Mouse (Mus musculus): ENCODE results near the gene AA467197. TPM values are rescaled to one million over a fixed set of nuclear protein-coding genes. Genes with fewer than 3 reads are reported as not detected.

AA467197 gene
- polyA plus RNA-seq (2012; rRNA removed) (0.30 and 0.55 TPM in 2 replicates), polyA plus RNA-seq (2014; fragmentation: Nextera tagmentation; extraction: Ambion mirVana) (0.26 TPM in 1 of 2 replicates, not detected in the other)

DNA sequence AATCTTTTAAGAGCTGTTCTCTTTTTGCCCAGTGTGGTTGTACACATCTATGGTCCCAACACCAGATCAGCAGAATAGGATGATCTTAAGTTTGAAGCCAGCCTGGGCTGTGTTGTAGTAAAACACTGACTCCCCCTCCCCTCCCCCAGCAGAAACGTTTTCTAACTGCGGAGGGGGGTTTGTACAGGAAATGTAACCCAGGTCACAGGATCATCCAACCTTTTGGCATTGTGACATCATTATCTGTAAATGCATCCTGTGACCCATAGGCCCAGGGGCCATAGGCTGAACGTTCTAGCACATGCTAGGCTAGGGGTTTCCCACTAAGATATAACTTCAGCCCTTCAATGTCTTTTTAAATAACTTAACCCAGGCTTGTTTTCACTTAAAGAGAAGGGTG is at the start of gene AA467197:
Gene AA467197, plus strand, starts transcription at position 301 of the 400 bp plus-strand sequence.
- ATAC-seq (ENCODE audit: low FRiP score, low read depth): no peak

DNA sequence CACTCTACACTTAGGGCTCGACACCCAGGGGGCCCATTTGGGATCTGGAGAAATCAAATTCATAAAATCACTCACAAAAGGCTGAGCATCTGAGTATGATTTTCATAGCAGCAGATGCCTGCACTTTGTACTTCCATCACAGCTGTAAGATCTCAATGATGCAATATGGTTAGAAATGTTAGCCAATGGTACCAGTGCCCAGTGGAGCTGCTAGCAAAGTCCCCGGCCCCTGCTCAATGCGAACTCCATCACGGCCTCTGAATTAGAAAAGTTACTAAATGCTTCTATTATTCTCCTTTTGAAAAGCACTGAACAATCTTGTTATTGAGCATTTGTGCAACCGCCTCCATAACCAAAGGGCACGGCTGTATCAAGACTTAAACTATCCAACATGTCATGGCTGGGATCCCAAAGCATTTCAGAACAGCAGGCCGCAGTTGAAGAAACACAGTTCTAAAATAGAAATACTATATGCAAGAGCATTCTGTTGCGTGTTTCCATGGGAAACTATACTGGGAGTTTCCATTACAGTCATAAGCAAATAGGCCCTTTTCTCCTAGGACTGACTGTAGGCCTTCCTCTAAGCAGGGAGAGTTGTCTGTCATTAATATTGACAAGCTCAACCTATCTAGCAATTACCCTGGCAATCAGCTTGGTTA is 48.8 kb upstream of the AA467197 start:
- DNase-seq (ENCODE audit: low spot score): no peak
- H3K4me1 ChIP-seq (ENCODE audit: control insufficient read depth, insufficient read depth, low read length): no peaks in the 10 kb centered on the region

More for the DNA sequence above, at the start of gene AA467197:
- no peak within 1 kb of the TSS for H3K9ac ChIP-seq (ENCODE audit: low read depth, low read length, severe bottlenecking)
- H3K4me2 ChIP-seq (replicated peaks; ENCODE audit: low read depth, low read length, severe bottlenecking): peak within 1 kb of the TSS; percentile 65
- WGBS: 49% methylated on average over 3 of the region's 3 CpGs
- no peak for TF ChIP-seq POLR2A (IDR thresholded peaks at IDR 0.05; ENCODE audit: borderline replicate concordance, extremely low read depth, insufficient read depth, insufficient read length)
- peaks cover 18% of the 10 kb centered on the region; the same call in 1 of the 2 replicates for H3K27me3 ChIP-seq (ENCODE audit: control insufficient read depth, insufficient read depth, low read length)
- peaks cover 17% of the 10 kb centered on the region for H3K36me3 ChIP-seq (ENCODE audit: control insufficient read depth, insufficient read depth, low read length)
- H3K27ac ChIP-seq (replicated peaks; ENCODE audit: low read depth, low read length): no peak within 1 kb of the TSS
- H3K4me3 ChIP-seq (replicated peaks; ENCODE audit: low read length): peak within 1 kb of the TSS; percentile 37
- peaks cover 9% of the 10 kb centered on the region for H3K4me1 ChIP-seq (ENCODE audit: control insufficient read depth, insufficient read depth, low read length)
- H3K9me3 ChIP-seq (ENCODE audit: control insufficient read depth, low read length): no peaks in the 10 kb centered on the region
- DNase-seq (ENCODE audit: low spot score): no peak

DNA sequence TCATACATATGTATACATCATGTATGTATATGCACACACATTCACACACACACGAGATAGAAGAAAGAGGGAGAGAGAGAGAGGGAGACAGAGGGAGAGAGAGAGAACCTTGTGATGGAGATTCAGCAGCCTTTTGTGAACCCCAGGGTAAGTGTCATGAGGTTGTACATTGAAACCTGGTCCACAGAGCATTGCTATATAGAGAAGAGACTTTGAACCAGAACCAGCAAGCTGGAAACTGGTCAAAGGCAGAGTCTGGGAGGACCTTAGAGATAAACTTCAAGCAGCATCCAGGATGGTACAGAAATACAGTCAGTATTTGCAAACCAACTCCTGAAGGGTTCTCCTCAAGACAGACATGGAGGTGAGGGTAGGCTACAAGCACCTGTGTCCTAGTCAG is 46.4 kb upstream of the AA467197 start:
- 66% methylated on average over 1 of the region's 1 CpGs for WGBS
- DNase-seq (ENCODE audit: low spot score): no peak
- no peaks in the 10 kb centered on the region for H3K27me3 ChIP-seq (ENCODE audit: control insufficient read depth, insufficient read depth, low read length)

More for the DNA sequence above, 48.8 kb upstream of the AA467197 start:
- Histone ChIP-seq H3K27me3 (ENCODE audit: control insufficient read depth, insufficient read depth, low read length) (no peaks in the 10 kb centered on the region), H3K4me2 (replicated peaks; ENCODE audit: low read depth, low read length, severe bottlenecking) (no peak overlapping the region), H3K9ac (ENCODE audit: low read depth, low read length, severe bottlenecking) (no peak overlapping the region), H3K9me3 (ENCODE audit: control insufficient read depth, low read length) (no peaks in the 10 kb centered on the region), H3K27ac (replicated peaks; ENCODE audit: low read depth, low read length) (no peak overlapping the region), H3K4me3 (replicated peaks; ENCODE audit: low read length) (no peak overlapping the region), H3K36me3 (ENCODE audit: control insufficient read depth, insufficient read depth, low read length) (no peaks in the 10 kb centered on the region)
- 78% methylated on average over 8 of the region's 8 CpGs for WGBS
- no peak for TF ChIP-seq POLR2A (IDR thresholded peaks at IDR 0.05; ENCODE audit: borderline replicate concordance, extremely low read depth, insufficient read depth, insufficient read length)
- no peak for ATAC-seq (ENCODE audit: low FRiP score, low read depth)

DNA sequence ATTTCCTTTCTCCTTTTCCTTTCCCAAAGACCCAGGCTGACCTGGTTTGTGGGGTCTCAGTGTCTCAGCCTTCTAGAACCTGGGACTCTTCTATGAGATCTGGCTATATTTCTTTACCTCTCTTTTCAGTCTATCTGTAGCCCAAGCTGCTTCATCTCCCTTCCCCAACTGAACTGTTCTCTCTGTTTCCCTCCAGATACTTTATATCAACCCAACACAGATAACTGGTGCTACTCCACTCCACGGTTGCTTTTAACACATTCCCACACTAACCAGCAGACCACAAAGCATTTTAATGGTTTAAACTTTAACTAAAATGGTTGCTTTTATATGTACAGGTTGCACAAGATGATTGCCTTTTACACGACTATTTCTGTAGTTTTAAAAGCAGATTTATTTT is 45.6 kb upstream of the AA467197 start:
- Histone ChIP-seq H3K4me3 (replicated peaks; ENCODE audit: low read length) (no peak overlapping the region), H3K4me2 (replicated peaks; ENCODE audit: low read depth, low read length, severe bottlenecking) (no peak overlapping the region), H3K9ac (ENCODE audit: low read depth, low read length, severe bottlenecking) (no peak overlapping the region), H3K27me3 (ENCODE audit: control insufficient read depth, insufficient read depth, low read length) (no peaks in the 10 kb centered on the region), H3K36me3 (ENCODE audit: control insufficient read depth, insufficient read depth, low read length) (no peaks in the 10 kb centered on the region), H3K27ac (replicated peaks; ENCODE audit: low read depth, low read length) (no peak overlapping the region), H3K9me3 (ENCODE audit: control insufficient read depth, low read length) (no peaks in the 10 kb centered on the region), H3K4me1 (ENCODE audit: control insufficient read depth, insufficient read depth, low read length) (no peaks in the 10 kb centered on the region)
- 45% methylated on average over 2 of the region's 2 CpGs for whole genome bisulfite sequencing
- DNase-seq (ENCODE audit: low spot score): no peak
- no peak for ATAC-seq (ENCODE audit: low FRiP score, low read depth)
- TF ChIP-seq POLR2A (IDR thresholded peaks at IDR 0.05; ENCODE audit: borderline replicate concordance, extremely low read depth, insufficient read depth, insufficient read length): no peak

More for the DNA sequence above, 46.4 kb upstream of the AA467197 start:
- Histone ChIP-seq H3K4me3 (replicated peaks; ENCODE audit: low read length) (no peak overlapping the region), H3K27ac (replicated peaks; ENCODE audit: low read depth, low read length) (no peak overlapping the region), H3K9me3 (ENCODE audit: control insufficient read depth, low read length) (no peaks in the 10 kb centered on the region), H3K4me2 (replicated peaks; ENCODE audit: low read depth, low read length, severe bottlenecking) (no peak overlapping the region), H3K4me1 (ENCODE audit: control insufficient read depth, insufficient read depth, low read length) (no peaks in the 10 kb centered on the region), H3K9ac (ENCODE audit: low read depth, low read length, severe bottlenecking) (no peak overlapping the region), H3K36me3 (ENCODE audit: control insufficient read depth, insufficient read depth, low read length) (no peaks in the 10 kb centered on the region)
- no peak for TF ChIP-seq POLR2A (IDR thresholded peaks at IDR 0.05; ENCODE audit: borderline replicate concordance, extremely low read depth, insufficient read depth, insufficient read length)
- ATAC-seq (ENCODE audit: low FRiP score, low read depth): no peak

DNA sequence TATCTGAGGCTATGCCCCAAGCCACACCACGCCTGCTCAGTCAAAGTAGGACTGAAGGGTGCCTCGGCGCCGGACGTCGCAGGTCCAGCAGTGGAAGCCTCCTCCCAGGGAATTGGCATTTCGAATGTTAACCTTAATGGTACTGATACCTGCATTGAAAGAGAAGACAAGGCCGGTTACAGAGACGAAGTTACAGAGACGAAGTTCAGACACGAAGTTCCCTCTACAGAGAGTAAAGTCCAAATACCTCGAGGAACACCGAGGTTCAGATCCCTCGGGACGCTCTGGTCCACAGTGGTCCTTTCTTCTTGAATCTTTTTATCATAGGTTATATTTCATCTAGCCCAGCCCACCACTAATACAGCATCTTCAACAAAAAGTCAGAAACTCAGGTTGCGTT is 41.3 kb upstream of the AA467197 start:
- no peak for ATAC-seq (ENCODE audit: low FRiP score, low read depth)
- H3K9me3 ChIP-seq (ENCODE audit: control insufficient read depth, low read length): no peaks in the 10 kb centered on the region
- H3K36me3 ChIP-seq (ENCODE audit: control insufficient read depth, insufficient read depth, low read length): no peaks in the 10 kb centered on the region
- no peak overlapping the region for H3K9ac ChIP-seq (ENCODE audit: low read depth, low read length, severe bottlenecking)
- H3K4me2 ChIP-seq (replicated peaks; ENCODE audit: low read depth, low read length, severe bottlenecking): no peak overlapping the region
- no peak overlapping the region for H3K27ac ChIP-seq (replicated peaks; ENCODE audit: low read depth, low read length)
- no peaks in the 10 kb centered on the region for H3K4me1 ChIP-seq (ENCODE audit: control insufficient read depth, insufficient read depth, low read length)
- 93% methylated on average over 16 of the region's 16 CpGs for WGBS
- no peaks in the 10 kb centered on the region for H3K27me3 ChIP-seq (ENCODE audit: control insufficient read depth, insufficient read depth, low read length)
- no peak for TF ChIP-seq POLR2A (IDR thresholded peaks at IDR 0.05; ENCODE audit: borderline replicate concordance, extremely low read depth, insufficient read depth, insufficient read length)
- no peak overlapping the region for H3K4me3 ChIP-seq (replicated peaks; ENCODE audit: low read length)
- DNase-seq (ENCODE audit: low spot score): no peak
